Mouse (Mus musculus): Measurements from ENCODE around the gene Rhot1.
"Not testable (repeated sequence)": the region's sequence is repeated elsewhere in the genome, so short reads cannot be mapped to it uniquely, and the experiment has no call there.

Rhot1 gene

GRCm38 (mm10) chr11:80208860-80209800 is at the start of gene Rhot1:
Gene Rhot1 (plus strand): TSS chr11:80209019.
- DNase-seq (ENCODE audit: low spot score), result peak; percentile 98

DNA sequence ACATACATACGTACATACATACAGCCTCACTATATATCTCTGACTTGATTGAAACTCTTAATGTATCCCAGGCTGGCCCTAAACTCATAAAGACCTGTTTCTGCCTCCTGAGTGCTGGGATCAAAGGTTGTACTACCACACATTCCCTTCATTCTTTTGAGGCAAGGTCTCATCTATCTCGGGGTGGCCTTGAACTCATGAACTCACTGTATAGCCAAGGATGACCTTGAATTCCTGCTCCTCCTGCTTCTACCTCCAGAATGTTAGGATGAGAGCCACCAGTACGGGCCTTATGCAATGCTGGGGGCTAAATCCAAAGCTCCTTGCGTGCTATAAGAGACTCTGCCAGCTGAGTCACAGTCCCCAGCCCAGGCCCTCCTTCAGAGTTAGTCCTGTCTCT is 47.8 kb upstream of the Rhot1 start:
- DNase-seq (ENCODE audit: low spot score), result no peak

DNA sequence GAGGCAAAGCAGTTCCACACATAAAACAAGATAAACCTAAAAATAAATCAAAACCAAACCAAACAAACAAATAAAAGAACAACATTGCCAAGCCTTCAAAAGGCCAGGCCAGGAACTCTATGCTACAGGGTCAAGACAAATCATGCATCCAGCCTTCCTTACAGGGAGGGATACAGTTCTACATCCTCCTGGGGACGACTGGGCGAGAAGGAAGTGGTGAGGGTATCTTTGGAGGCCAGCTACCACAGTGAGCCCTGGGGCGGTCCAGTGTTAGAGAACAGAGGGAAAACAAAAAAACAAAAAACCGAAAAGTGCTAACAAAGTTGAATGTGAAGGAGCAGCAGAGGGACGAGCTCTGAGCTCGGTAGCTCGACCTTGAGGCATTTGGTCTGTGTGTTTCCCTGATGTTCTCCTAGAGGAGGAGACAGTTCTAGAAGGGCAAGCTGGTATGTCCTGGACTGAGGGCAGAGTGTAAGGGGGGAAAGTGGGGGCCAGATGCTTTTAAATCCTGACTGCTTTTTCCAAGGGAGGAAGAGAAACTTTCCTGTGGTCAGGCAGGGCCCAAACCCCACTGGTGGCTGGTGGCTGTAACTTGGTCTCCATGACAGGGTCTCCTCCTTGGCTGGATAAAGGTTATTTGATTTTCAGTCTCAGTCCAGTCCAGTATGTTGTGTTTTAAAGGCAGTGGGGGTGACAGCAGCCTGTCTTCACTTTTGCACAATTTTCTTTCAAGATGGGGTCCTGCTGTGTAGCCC is 45.3 kb upstream of the Rhot1 start:
- no peak for DNase-seq (ENCODE audit: low spot score)

DNA sequence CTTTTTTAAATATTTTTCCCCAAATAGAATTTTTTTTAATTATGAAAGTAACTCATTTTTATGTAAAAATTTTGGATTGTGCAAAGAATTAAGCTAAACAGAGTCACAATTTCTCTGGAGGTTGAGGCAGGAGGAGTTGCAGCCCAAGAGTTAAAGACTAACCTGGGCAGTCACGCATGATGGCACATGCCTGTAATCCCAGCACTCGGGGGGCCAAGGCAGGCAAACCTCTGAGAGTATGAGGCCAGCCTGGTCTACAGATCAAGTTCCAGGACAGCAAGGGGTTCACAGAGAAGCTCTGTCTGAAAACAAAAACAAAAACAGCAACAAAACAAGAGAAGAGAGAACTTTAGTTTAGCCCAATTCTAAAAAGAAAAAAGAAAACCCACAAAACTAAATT is 44.6 kb upstream of the Rhot1 start:
- DNase-seq (ENCODE audit: low spot score), result no peak

- no peak for DNase-seq (ENCODE audit: low spot score)
Observed at GRCm38 (mm10) chr11:80168121-80168520, 40.7 kb upstream of the Rhot1 start.

GRCm38 (mm10) chr11:80168611-80169249 is 40.1 kb upstream of the Rhot1 start:
- DNase-seq (ENCODE audit: low spot score), result no peak

GRCm38 (mm10) chr11:80169629-80170028 is 39.2 kb upstream of the Rhot1 start:
- no peak for DNase-seq (ENCODE audit: low spot score)

- no peak for DNase-seq (ENCODE audit: low spot score)
Observed at GRCm38 (mm10) chr11:80170351-80170750, 38.5 kb upstream of the Rhot1 start.

DNA sequence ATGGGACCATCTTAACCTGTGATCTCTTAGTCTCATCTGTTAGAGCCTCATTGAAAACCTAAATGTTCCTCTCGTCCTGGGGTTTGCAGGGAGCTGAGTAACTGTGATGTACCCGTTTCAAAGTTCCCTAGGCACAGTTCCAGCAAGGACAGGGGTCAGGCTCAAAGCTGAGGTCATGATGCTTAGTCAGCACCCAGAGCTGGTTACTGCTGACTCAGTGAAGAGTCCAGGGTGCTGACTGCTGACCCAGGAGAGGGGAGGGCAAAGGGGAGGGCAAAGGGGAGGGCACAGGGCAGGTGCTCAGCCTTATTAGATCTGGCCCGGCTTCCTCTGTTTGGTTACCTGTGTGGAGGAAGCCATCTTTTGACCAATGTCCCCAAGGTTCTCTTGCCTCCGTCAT is 36.9 kb upstream of the Rhot1 start:
- DNase-seq (ENCODE audit: low spot score), result no peak

DNA sequence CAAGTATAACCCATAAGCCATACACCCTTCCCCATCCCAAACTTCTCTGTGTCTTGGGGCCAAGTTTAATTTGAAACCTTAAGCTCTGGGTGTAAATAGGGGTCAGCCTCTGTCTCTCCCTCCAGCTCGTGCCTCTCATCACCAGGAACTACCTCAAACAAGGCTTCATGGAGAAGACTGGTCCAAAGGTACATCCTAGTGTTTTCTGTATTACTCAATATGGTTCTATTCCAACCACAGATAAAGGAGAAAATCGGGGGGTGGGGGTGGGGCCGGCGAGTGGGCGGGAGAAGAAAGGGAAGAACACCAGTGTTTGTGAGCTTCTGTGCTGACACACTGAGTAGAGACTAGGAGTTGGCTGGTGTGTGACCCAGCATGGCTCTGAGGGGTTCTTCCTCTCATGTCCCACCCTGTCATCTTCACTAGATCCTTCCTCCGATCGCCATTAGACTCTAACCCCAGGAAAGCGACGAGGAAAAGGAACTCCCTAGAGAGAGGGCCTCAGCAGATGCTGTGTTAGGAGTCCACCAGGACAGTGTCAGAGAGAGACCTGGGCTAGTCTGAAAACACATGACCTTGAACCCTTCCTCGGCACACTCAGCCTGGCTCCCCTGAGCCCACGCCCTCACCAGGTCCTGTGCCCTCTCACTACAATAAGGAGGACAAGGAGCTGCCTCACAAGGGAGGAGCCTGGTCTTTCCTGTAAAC is 34.7 kb upstream of the Rhot1 start:
- DNase-seq (ENCODE audit: low spot score), result no peak

GRCm38 (mm10) chr11:80176911-80177895 is 31.6 kb upstream of the Rhot1 start:
- peak; percentile 57 for DNase-seq (ENCODE audit: low spot score)

DNA sequence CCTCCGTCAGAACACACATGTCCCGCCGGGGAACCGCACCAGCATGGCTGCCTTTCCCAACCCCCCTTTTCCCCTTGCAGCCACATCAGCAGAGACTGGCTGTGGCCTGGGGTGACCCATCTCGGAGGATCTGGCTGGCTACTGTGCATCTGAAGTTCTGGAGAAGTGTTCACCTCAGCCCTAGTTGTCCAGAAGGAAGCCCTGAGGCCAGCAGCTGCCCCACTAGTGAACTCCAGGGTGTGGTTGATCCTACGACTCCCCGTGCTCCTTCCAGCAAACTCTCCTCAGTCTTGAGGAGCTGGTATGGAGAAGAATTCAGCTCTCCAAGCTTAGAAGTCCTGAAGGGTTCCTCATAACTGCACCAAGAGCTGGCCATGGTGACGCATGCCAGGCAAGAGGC is 30.5 kb upstream of the Rhot1 start:
- DNase-seq (ENCODE audit: low spot score), result no peak

GRCm38 (mm10) chr11:80181021-80181749 is 27.6 kb upstream of the Rhot1 start:
- DNase-seq (ENCODE audit: low spot score), result no peak

- DNase-seq (ENCODE audit: low spot score), result not testable (repeated sequence)
Observed at GRCm38 (mm10) chr11:80183054-80183704, 25.6 kb upstream of the Rhot1 start.

DNA sequence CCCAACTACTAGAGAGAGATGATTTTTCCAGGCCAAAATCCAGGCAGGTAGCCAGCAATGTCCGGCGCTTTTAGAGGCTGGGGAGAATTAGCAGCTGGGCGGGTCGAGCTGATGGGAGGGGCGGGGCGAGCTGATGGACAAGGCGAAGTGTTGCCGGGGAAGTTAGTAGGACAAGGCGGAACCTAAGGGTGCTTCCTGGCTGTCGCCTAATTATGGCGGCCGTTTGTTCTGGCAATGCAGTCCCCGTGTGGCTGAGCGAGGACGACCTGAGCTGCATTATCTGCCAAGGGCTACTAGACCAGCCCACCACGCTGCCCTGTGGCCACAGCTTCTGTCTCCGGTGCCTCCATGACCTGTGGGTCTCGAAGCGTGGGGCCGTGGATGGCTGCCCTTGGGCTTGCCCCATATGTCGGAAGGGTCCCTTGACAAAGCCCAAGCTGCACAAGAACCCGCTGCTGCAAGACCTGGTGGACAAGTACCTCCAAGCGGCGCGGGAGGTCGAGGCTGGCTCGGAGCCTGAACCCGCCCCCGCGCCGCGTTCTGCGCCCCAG is 25.0 kb upstream of the Rhot1 start, which contains the start of gene Rnf135:
Gene Rnf135 (plus strand): TSS at position 147 of the 551 bp plus-strand sequence.
- peak; percentile 98 for DNase-seq (ENCODE audit: low spot score)

- DNase-seq (ENCODE audit: low spot score), result no peak
Observed at GRCm38 (mm10) chr11:80184531-80185071, 24.2 kb upstream of the Rhot1 start.

DNA sequence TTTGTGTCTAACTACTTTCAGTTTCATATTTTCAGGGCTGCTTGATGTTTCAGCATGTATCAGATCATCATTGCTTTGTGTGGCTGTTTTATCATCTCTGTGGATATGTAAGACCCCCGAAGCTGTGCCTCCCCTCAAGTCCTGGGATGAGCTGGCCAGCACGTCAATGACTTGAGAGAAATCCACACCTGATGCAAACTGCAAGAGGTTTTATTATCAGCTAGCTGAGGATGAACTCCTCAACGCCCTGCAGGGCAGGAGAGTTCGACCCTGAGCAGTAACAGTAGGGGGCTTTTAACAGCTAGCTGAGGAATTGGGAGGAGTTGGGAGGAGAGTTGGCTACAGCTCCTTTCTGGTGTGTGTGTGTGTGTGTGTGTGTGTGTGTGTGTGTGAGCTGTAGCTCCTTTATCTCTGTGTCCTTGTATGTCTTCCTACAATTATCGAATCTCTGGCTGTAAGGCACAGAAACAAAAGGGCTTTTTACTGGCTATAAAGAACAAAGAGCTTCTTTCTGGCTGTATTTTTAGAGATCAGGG is 23.3 kb upstream of the Rhot1 start:
- peak; percentile 54 for DNase-seq (ENCODE audit: low spot score)

GRCm38 (mm10) chr11:80190280-80190679 is 18.5 kb upstream of the Rhot1 start:
- no peak for DNase-seq (ENCODE audit: low spot score)
